Mouse (Mus musculus): ENCODE measurements at regions not wholly inside any gene's neighbourhood (a gene's known extent, or its start where the extent isn't known, plus 50 kb on each side); places are given as distances from the start of the nearest gene placed in this dataset.

- H3K27ac ChIP-seq (ENCODE audit: insufficient read depth, low read depth): no peak overlapping the region
- DNase-seq (ENCODE audit: extremely low read depth): no peak
- no peaks in the 10 kb centered on the region for H3K4me1 ChIP-seq (ENCODE audit: control insufficient read depth in 1 of 2, insufficient read depth in 2 of 2)
- no peak overlapping the region for H3K9ac ChIP-seq (ENCODE audit: insufficient read depth, low read depth)
- H3K79me2 ChIP-seq (replicated peaks; ENCODE audit: control insufficient read depth, extremely low read depth, insufficient read depth, poor library complexity, severe bottlenecking): no peaks in the 10 kb centered on the region
- no peak for TF ChIP-seq ELF1 (IDR thresholded peaks at IDR 0.05; ENCODE audit: low read depth, low read length)
- no peak for TF ChIP-seq CHD2 (IDR thresholded peaks at IDR 0.05; ENCODE audit: low read length)
- dilution Hi-C loops (cut with MboI; ENCODE audit: extremely low pct_ligation_motif_present, extremely low pct_unique_long_range_greater_than_20kb, low sequenced_read_pairs) (no loop called here), in situ Hi-C loops (cut with MboI; ENCODE audit: low pct_ligation_motif_present, low pct_unique_long_range_greater_than_20kb, low sequenced_read_pairs) (no loop called here)
- no peak overlapping the region for H3K4me3 ChIP-seq (replicated peaks in 1 of 3; ENCODE audit: low read depth in 2 of 3, low read length in 2 of 3, poor library complexity in 1 of 3)
- no peaks in the 10 kb centered on the region for H3K36me3 ChIP-seq (replicated peaks in 1 of 2; ENCODE audit: control insufficient read depth in 1 of 2, insufficient read depth in 1 of 2, low read length in 1 of 2)
- no peaks in the 10 kb centered on the region for H3K27me3 ChIP-seq (replicated peaks)
- H3K9me3 ChIP-seq (replicated peaks; ENCODE audit: low read length): peaks cover 27% of the 10 kb centered on the region
- H3K4me2 ChIP-seq (ENCODE audit: insufficient read depth, low read depth, poor library complexity, severe bottlenecking): no peak overlapping the region
Observed at GRCm38 (mm10) chr8:89202484-89203096, 158.6 kb upstream of the Sall1 start.

GRCm38 (mm10) chr8:89200301-89200700 is 156.3 kb upstream of the Sall1 start:
- dilution Hi-C loops (cut with MboI; ENCODE audit: extremely low pct_ligation_motif_present, extremely low pct_unique_long_range_greater_than_20kb, low sequenced_read_pairs): no loop called here
- Histone ChIP-seq H3K4me1 (ENCODE audit: control insufficient read depth in 1 of 2, insufficient read depth in 2 of 2) (no peaks in the 10 kb centered on the region), H3K4me3 (replicated peaks in 1 of 3; ENCODE audit: low read depth in 2 of 3, low read length in 2 of 3, poor library complexity in 1 of 3) (no peak overlapping the region), H3K9me3 (replicated peaks; ENCODE audit: low read length) (peaks cover 30% of the 10 kb centered on the region), H3K36me3 (replicated peaks in 1 of 2; ENCODE audit: control insufficient read depth in 1 of 2, insufficient read depth in 1 of 2, low read length in 1 of 2) (no peaks in the 10 kb centered on the region), H3K9ac (ENCODE audit: insufficient read depth, low read depth) (no peak overlapping the region), H3K27me3 (replicated peaks) (no peaks in the 10 kb centered on the region), H3K4me2 (ENCODE audit: insufficient read depth, low read depth, poor library complexity, severe bottlenecking) (no peak overlapping the region), H3K79me2 (replicated peaks; ENCODE audit: control insufficient read depth, extremely low read depth, insufficient read depth, poor library complexity, severe bottlenecking) (no peaks in the 10 kb centered on the region), H3K27ac (ENCODE audit: insufficient read depth, low read depth) (no peak overlapping the region)
- DNase-seq (ENCODE audit: extremely low read depth): no peak
- TF ChIP-seq CHD2 (IDR thresholded peaks at IDR 0.05; ENCODE audit: low read length) (no peak), TBP (conservative IDR thresholded peaks at IDR 0.05; ENCODE audit: low read depth, low read length) (no peak), SMC3 (IDR thresholded peaks at IDR 0.05; ENCODE audit: low read depth, low read length) (no peak), ZKSCAN1 (IDR thresholded peaks at IDR 0.05; ENCODE audit: borderline replicate concordance, low read depth, low read length) (no peak), CTCF (conservative IDR thresholded peaks at IDR 0.05 in 1 of 2, IDR thresholded peaks at IDR 0.05 in 1 of 2; ENCODE audit: low read depth in 2 of 2, low read length in 2 of 2) (no peak), TCF12 (IDR thresholded peaks at IDR 0.05; ENCODE audit: low read depth, low read length) (no peak), USF2 (conservative IDR thresholded peaks at IDR 0.05; ENCODE audit: low read depth, low read length) (no peak), POLR2AphosphoS2 (IDR thresholded peaks at IDR 0.05; ENCODE audit: low read depth, low read length) (no peak), JUND (conservative IDR thresholded peaks at IDR 0.05; ENCODE audit: low read depth, low read length) (no peak), SIN3A (IDR thresholded peaks at IDR 0.05; ENCODE audit: low read length) (no peak), RAD21 (IDR thresholded peaks at IDR 0.05; ENCODE audit: low read depth, low read length) (no peak), KAT2A (IDR thresholded peaks at IDR 0.05; ENCODE audit: insufficient replicate concordance, low read length) (no peak), ZC3H11A (IDR thresholded peaks at IDR 0.05; ENCODE audit: low read depth, low read length) (no peak), ETS1 (conservative IDR thresholded peaks at IDR 0.05; ENCODE audit: low read depth, low read length) (no peak), IRF4 (IDR thresholded peaks at IDR 0.05; ENCODE audit: low read depth, low read length) (no peak), CHD1 (IDR thresholded peaks at IDR 0.05; ENCODE audit: low read depth, low read length) (no peak), JUN (IDR thresholded peaks at IDR 0.05; ENCODE audit: insufficient read depth, low read depth, low read length) (no peak)
- in situ Hi-C loops (cut with MboI; ENCODE audit: low pct_ligation_motif_present, low pct_unique_long_range_greater_than_20kb, low sequenced_read_pairs): no loop called here
